8 mouse cellular contexts compared by ENCODE assay signal in the genomic region with DNA sequence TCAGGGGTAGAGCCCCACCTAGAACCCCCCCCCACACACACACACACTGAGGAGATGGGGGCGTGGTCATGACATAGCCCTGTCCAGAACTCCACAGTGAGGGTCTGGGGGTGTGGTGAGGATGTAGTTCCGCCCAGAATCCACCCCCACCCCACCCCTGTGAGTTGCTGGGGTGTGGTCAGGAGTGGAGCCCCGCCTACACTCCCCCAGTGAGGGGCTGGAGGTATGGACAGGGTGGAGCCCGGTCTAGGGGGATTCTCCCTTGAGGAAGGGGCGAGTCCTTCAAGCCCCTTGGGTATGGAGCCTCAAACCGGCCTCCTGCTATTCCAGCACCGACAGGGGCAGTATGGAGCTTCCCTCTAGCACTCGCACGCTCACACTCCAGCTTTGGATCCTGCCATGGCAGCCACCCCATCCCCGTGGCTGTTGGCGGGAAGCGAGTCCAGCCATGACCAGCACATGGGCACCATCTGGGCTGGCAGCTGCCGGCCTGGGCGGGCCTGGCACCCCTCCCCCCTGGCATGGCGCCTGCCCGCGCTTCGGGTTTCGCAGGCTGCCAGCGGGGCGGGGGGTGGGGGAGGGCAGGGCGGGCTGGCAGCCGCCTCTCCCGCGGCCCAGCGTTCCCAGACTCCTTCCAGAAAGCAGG. TPM values are rescaled to one million over a fixed set of nuclear protein-coding genes. Genes with fewer than 3 reads are reported as not detected.
DNase-seq lines count a peak whose midpoint lies in the region; ATAC-seq lines count a peak whose summit lies in the region.

No protein-coding gene starts in this region.

- peaks cover 89% of the 10 kb centered on the region for H3K4me1 ChIP-seq in hindbrain, embryonic 10.5 days (replicated peaks)
- peaks cover 73% of the 10 kb centered on the region for H3K4me1 ChIP-seq in lung, embryonic 16.5 days (replicated peaks; ENCODE audit: control insufficient read depth, insufficient read depth, low read length)

- H3K9ac ChIP-seq in lung, embryonic 16.5 days (ENCODE audit: low read length): peak overlapping the region; percentile 65

- under 1% methylated on average over 26 of the region's 26 CpGs for WGBS in hindbrain, embryonic 10.5 days
- 2% methylated on average over 26 of the region's 26 CpGs for WGBS in lung, embryonic 16.5 days

- peak; percentile 62 for ATAC-seq in lung, embryonic 16.5 days (ENCODE audit: low read depth)

- H3K27ac ChIP-seq in hindbrain, embryonic 10.5 days: peak overlapping the region; percentile 88
- peak overlapping the region; percentile 94 for H3K27ac ChIP-seq in lung, embryonic 16.5 days (ENCODE audit: low read length)

- H3K9me3 ChIP-seq in hindbrain, embryonic 10.5 days: no peaks in the 10 kb centered on the region
- H3K9me3 ChIP-seq in lung, embryonic 16.5 days (ENCODE audit: control insufficient read depth, low read length): no peaks in the 10 kb centered on the region

- H3K36me3 ChIP-seq in hindbrain, embryonic 10.5 days: peaks cover 6% of the 10 kb centered on the region; the same call in 1 of the 2 replicates
- H3K36me3 ChIP-seq in lung, embryonic 16.5 days (ENCODE audit: control insufficient read depth, insufficient read depth, low read length): peaks cover 7% of the 10 kb centered on the region

- H3K4me3 ChIP-seq in hindbrain, embryonic 10.5 days: peak overlapping the region; percentile 50
- H3K4me3 ChIP-seq in lung, embryonic 16.5 days (ENCODE audit: low read length): peak overlapping the region; percentile 38

- H3K27me3 ChIP-seq in hindbrain, embryonic 10.5 days (ENCODE audit: insufficient read depth, poor library complexity, severe bottlenecking): peaks cover 53% of the 10 kb centered on the region
- H3K27me3 ChIP-seq in lung, embryonic 16.5 days (ENCODE audit: control insufficient read depth, insufficient read depth, low read depth, low read length): no peaks in the 10 kb centered on the region

- H3K4me2 ChIP-seq in lung, embryonic 16.5 days (ENCODE audit: low read depth, low read length): peak overlapping the region; percentile 70

- DNase-seq in NIH3T3 (ENCODE audit: low read depth): peak; percentile 93
- DNase-seq in cerebellum, postnatal 25 days: peak; percentile 97 to 98
- DNase-seq in frontal cortex, postnatal 14 days (ENCODE audit: low spot score in 2 of 2): peak; percentile 77 to 81
- DNase-seq in hindbrain, embryonic 10.5 days (ENCODE audit: low spot score): peak; percentile 75
- peak; percentile 90 to 94 for DNase-seq in layer of hippocampus, postnatal 10 days (ENCODE audit: low spot score in 2 of 2)
- DNase-seq in ovary, postnatal 36 days (ENCODE audit: low spot score): peak; percentile 84
- DNase-seq in c-Kit-positive CD71-positive TER-119-positive erythroid progenitor cells, embryonic 14.5 days (ENCODE audit: low spot score): no peak

RNA-seq across cellular contexts. Expression of a gene that starts 23.9 kb away (rescaled TPM):
- polyA plus RNA-seq in hindbrain, embryonic 10.5 days (2016; fragmentation: Nextera tagmentation; extraction: Ambion mirVana): 2.7 and 3.0 TPM in 2 replicates
- 1 to 10 TPM; 2.6 to 3.0 TPM for total RNA-seq in layer of hippocampus, postnatal 10 days (2021)
- polyA plus RNA-seq in lung, embryonic 16.5 days (2015; fragmentation: Nextera tagmentation; extraction: Ambion mirVana): 7.9 and 9.0 TPM in 2 replicates

RNA-seq across cellular contexts. Expression of a gene that starts 27.9 kb away (rescaled TPM):
- polyA plus RNA-seq in hindbrain, embryonic 10.5 days (2016; fragmentation: Nextera tagmentation; extraction: Ambion mirVana): 1.0 and 2.5 TPM in 2 replicates
- total RNA-seq in layer of hippocampus, postnatal 10 days (2021): 1 to 10 TPM; 1.1 to 3.5 TPM
- polyA plus RNA-seq in lung, embryonic 16.5 days (2015; fragmentation: Nextera tagmentation; extraction: Ambion mirVana): 1.2 and 1.7 TPM in 2 replicates

RNA-seq across cellular contexts. Expression of a gene that starts 32.4 kb away (rescaled TPM):
- polyA plus RNA-seq in hindbrain, embryonic 10.5 days (2016; fragmentation: Nextera tagmentation; extraction: Ambion mirVana): 4.0 and 4.8 TPM in 2 replicates
- 1 to 10 TPM; 2.3 to 4.5 TPM for total RNA-seq in layer of hippocampus, postnatal 10 days (2021)
- 3.0 and 3.1 TPM in 2 replicates for polyA plus RNA-seq in lung, embryonic 16.5 days (2015; fragmentation: Nextera tagmentation; extraction: Ambion mirVana)

RNA-seq across cellular contexts. Expression of a gene that starts 32.5 kb away (rescaled TPM):
- polyA plus RNA-seq in hindbrain, embryonic 10.5 days (2016; fragmentation: Nextera tagmentation; extraction: Ambion mirVana): 95.8 and 98.2 TPM in 2 replicates
- 10 to 100 TPM; 72.0 to 77.3 TPM for total RNA-seq in layer of hippocampus, postnatal 10 days (2021)
- 71.4 and 73.1 TPM in 2 replicates for polyA plus RNA-seq in lung, embryonic 16.5 days (2015; fragmentation: Nextera tagmentation; extraction: Ambion mirVana)

RNA-seq across cellular contexts. Expression of a gene that starts 38.4 kb away (rescaled TPM):
- polyA plus RNA-seq in hindbrain, embryonic 10.5 days (2016; fragmentation: Nextera tagmentation; extraction: Ambion mirVana): 138 and 143 TPM in 2 replicates
- 10 to 100 TPM; 81.2 to 85.2 TPM for total RNA-seq in layer of hippocampus, postnatal 10 days (2021)
- 95.4 and 105 TPM in 2 replicates for polyA plus RNA-seq in lung, embryonic 16.5 days (2015; fragmentation: Nextera tagmentation; extraction: Ambion mirVana)
